Mouse (Mus musculus): ENCODE measurements around the gene Nup98. TPM values are rescaled to one million over a fixed set of nuclear protein-coding genes. Genes with fewer than 3 reads are reported as not detected.

Nup98 gene
- total and polyA plus RNA-seq, 3 experiments, result 24.6 to 37.1 (median 25.0) TPM

DNA sequence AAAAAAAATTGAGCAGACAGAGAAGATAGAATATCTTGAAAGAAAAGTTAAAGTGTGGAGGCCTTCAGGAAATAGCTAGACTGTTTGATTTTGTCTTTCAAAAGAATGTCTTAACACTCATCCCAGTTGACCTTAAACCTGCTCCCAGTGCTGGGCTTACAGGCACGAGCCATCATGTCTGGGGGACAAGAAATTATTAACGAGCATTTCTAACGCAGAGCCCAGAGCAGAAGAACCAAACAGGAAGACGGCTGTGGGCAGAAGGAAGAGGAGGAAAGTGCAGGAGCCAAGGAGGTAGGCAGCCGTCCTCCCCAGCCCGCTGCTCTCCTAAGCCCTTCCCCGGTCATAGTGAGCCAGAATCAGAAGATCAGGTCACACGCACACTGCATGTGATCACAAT, 129.7 kb downstream of the Nup98 start:
- no peak overlapping the region for H3K4me2 ChIP-seq (ENCODE audit: insufficient read depth, low read depth, poor library complexity, severe bottlenecking)
- DNase-seq (ENCODE audit: extremely low read depth), result no peak
- no peak overlapping the region for H3K27ac ChIP-seq (ENCODE audit: insufficient read depth, low read depth)
- TF ChIP-seq RCOR1 (conservative IDR thresholded peaks at IDR 0.05; ENCODE audit: low read depth, low read length), result no peak
- no peak for TF ChIP-seq ZMIZ1 (IDR thresholded peaks at IDR 0.05; ENCODE audit: low read depth, low read length)
- no peak for TF ChIP-seq EP300 (IDR thresholded peaks at IDR 0.05; ENCODE audit: low read length)
- no peak for TF ChIP-seq GABPA (IDR thresholded peaks at IDR 0.05; ENCODE audit: insufficient replicate concordance, low read depth, low read length)
- TF ChIP-seq POLR2AphosphoS2 (IDR thresholded peaks at IDR 0.05; ENCODE audit: low read depth, low read length), result no peak
- no peak for TF ChIP-seq PAX5 (IDR thresholded peaks at IDR 0.05; ENCODE audit: low read length)
- no peak for TF ChIP-seq ETS1 (conservative IDR thresholded peaks at IDR 0.05; ENCODE audit: low read depth, low read length)
- no peak for TF ChIP-seq MYC (IDR thresholded peaks at IDR 0.05; ENCODE audit: low read depth, low read length)
- no peak for TF ChIP-seq ZNF384 (IDR thresholded peaks at IDR 0.05; ENCODE audit: low read depth, low read length)
- no peak for TF ChIP-seq JUN (IDR thresholded peaks at IDR 0.05; ENCODE audit: insufficient read depth, low read depth, low read length)
- no peak for TF ChIP-seq JUND (conservative IDR thresholded peaks at IDR 0.05; ENCODE audit: low read depth, low read length)
- no peak for TF ChIP-seq MEF2A (IDR thresholded peaks at IDR 0.05; ENCODE audit: borderline replicate concordance, low read depth, low read length)
- TF ChIP-seq USF1 (IDR thresholded peaks at IDR 0.05; ENCODE audit: low read depth, low read length), result no peak
- TF ChIP-seq MAFK (IDR thresholded peaks at IDR 0.05; ENCODE audit: insufficient replicate concordance, low read length), result no peak
- TF ChIP-seq MAZ (IDR thresholded peaks at IDR 0.05; ENCODE audit: low read depth, low read length), result no peak
- no peak for TF ChIP-seq POLR2A (IDR thresholded peaks at IDR 0.05; ENCODE audit: low read depth, low read length)
- TF ChIP-seq USF2 (conservative IDR thresholded peaks at IDR 0.05; ENCODE audit: low read depth, low read length), result no peak
- TF ChIP-seq BHLHE40 (IDR thresholded peaks at IDR 0.05; ENCODE audit: low read depth, low read length), result no peak
- dilution Hi-C loops (cut with MboI; ENCODE audit: extremely low pct_ligation_motif_present, extremely low pct_unique_long_range_greater_than_20kb, low sequenced_read_pairs) (no loop called here), in situ Hi-C loops (cut with MboI; ENCODE audit: low pct_ligation_motif_present, low pct_unique_long_range_greater_than_20kb, low sequenced_read_pairs) (loop anchor here (10.0 kb wide), 1 partner anchor 166 kb away; no protein-coding TSS in a partner anchor)
- H3K27me3 ChIP-seq (replicated peaks), result no peaks in the 10 kb centered on the region
- H3K79me2 ChIP-seq (replicated peaks; ENCODE audit: control insufficient read depth, extremely low read depth, insufficient read depth, poor library complexity, severe bottlenecking), result no peaks in the 10 kb centered on the region
- no peak overlapping the region for H3K9ac ChIP-seq (ENCODE audit: insufficient read depth, low read depth)
- peaks cover 72 to 89% of the 10 kb centered on the region in 2 experiments for H3K36me3 ChIP-seq (replicated peaks in 1 of 2; ENCODE audit: control insufficient read depth in 1 of 2, insufficient read depth in 1 of 2, low read length in 1 of 2)
- no peaks in the 10 kb centered on the region for H3K9me3 ChIP-seq (replicated peaks; ENCODE audit: low read length)
- 0 out of 4 replicates have a peak, but pooled peaks cover 0 to 2% of the 10 kb centered on the region in 2 experiments for H3K4me1 ChIP-seq (ENCODE audit: control insufficient read depth in 1 of 2, insufficient read depth in 2 of 2)
- no peak overlapping the region for H3K4me3 ChIP-seq (replicated peaks in 1 of 3; ENCODE audit: low read depth in 2 of 3, low read length in 2 of 3, poor library complexity in 1 of 3)

DNA sequence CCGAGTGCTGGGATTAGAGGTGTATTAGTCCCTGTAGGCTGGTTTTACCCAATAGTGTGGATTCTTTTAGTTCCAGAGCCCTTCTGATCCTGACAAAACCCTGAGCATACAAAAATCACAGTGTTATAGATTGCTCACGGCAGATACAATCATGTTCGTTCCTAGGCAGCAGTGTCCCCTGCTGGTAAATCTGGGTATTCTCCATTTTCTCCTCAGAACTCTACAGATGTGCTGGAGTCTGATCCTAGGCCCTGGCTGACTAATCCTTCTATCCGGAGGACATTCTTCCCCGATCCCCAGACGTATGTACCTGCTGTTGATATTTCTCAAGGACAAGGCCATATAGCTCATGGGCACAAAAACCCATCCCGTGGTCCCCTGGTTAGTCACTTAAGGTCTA, 131.5 kb downstream of the Nup98 start:
- no peak overlapping the region for H3K4me2 ChIP-seq (ENCODE audit: insufficient read depth, low read depth, poor library complexity, severe bottlenecking)
- H3K27me3 ChIP-seq (replicated peaks), result no peaks in the 10 kb centered on the region
- no peak overlapping the region for H3K9ac ChIP-seq (ENCODE audit: insufficient read depth, low read depth)
- peak; percentile 44 for DNase-seq (ENCODE audit: extremely low read depth)
- H3K9me3 ChIP-seq (replicated peaks; ENCODE audit: low read length), result no peaks in the 10 kb centered on the region
- no peaks in the 10 kb centered on the region for H3K79me2 ChIP-seq (replicated peaks; ENCODE audit: control insufficient read depth, extremely low read depth, insufficient read depth, poor library complexity, severe bottlenecking)
- 0 out of 4 replicates have a peak, but pooled peaks cover 0 to 2% of the 10 kb centered on the region in 2 experiments for H3K4me1 ChIP-seq (ENCODE audit: control insufficient read depth in 1 of 2, insufficient read depth in 2 of 2)
- in situ Hi-C loops (cut with MboI; ENCODE audit: low pct_ligation_motif_present, low pct_unique_long_range_greater_than_20kb, low sequenced_read_pairs) (no loop called here), dilution Hi-C loops (cut with MboI; ENCODE audit: extremely low pct_ligation_motif_present, extremely low pct_unique_long_range_greater_than_20kb, low sequenced_read_pairs) (no loop called here)
- H3K27ac ChIP-seq (ENCODE audit: insufficient read depth, low read depth), result no peak overlapping the region
- peak; percentile 50 for TF ChIP-seq SMC3 (IDR thresholded peaks at IDR 0.05; ENCODE audit: low read depth, low read length)
- TF ChIP-seq CHD1 (IDR thresholded peaks at IDR 0.05; ENCODE audit: low read depth, low read length), result no peak
- TF ChIP-seq ZC3H11A (IDR thresholded peaks at IDR 0.05; ENCODE audit: low read depth, low read length), result no peak
- TF ChIP-seq ZNF384 (IDR thresholded peaks at IDR 0.05; ENCODE audit: low read depth, low read length), result no peak
- peak; percentile 77 for TF ChIP-seq RAD21 (IDR thresholded peaks at IDR 0.05; ENCODE audit: low read depth, low read length)
- TF ChIP-seq GABPA (IDR thresholded peaks at IDR 0.05; ENCODE audit: insufficient replicate concordance, low read depth, low read length), result no peak
- TF ChIP-seq CTCF (conservative IDR thresholded peaks at IDR 0.05 in 1 of 2, IDR thresholded peaks at IDR 0.05 in 1 of 2; ENCODE audit: low read depth in 2 of 2, low read length in 2 of 2), result peak; percentile 76 to 79
- no peak for TF ChIP-seq PAX5 (IDR thresholded peaks at IDR 0.05; ENCODE audit: low read length)
- no peak for TF ChIP-seq E2F4 (IDR thresholded peaks at IDR 0.05; ENCODE audit: insufficient replicate concordance, low read depth, low read length)
- no peak for TF ChIP-seq EP300 (IDR thresholded peaks at IDR 0.05; ENCODE audit: low read length)
- TF ChIP-seq USF2 (conservative IDR thresholded peaks at IDR 0.05; ENCODE audit: low read depth, low read length), result no peak
- no peak for TF ChIP-seq MAFK (IDR thresholded peaks at IDR 0.05; ENCODE audit: insufficient replicate concordance, low read length)
- H3K36me3 ChIP-seq (replicated peaks in 1 of 2; ENCODE audit: control insufficient read depth in 1 of 2, insufficient read depth in 1 of 2, low read length in 1 of 2), result peaks cover 72 to 84% of the 10 kb centered on the region in 2 experiments
- no peak overlapping the region for H3K4me3 ChIP-seq (replicated peaks in 1 of 3; ENCODE audit: low read depth in 2 of 3, low read length in 2 of 3, poor library complexity in 1 of 3)

Measured in CH12.LX (cell line).